In genomic region chr4:134855371-134855770, GRCm38 (mm10) we compare ENCODE assay signal across 20 mouse cellular contexts. TPM values are rescaled to one million over a fixed set of nuclear protein-coding genes. Genes with fewer than 3 reads are reported as not detected.
A peak's percentile ranks its signal among the peaks of the same experiment; 100 is the strongest.
DNase-seq lines count a peak whose midpoint lies in the region; ATAC-seq and TF ChIP-seq lines count a peak whose summit lies in the region.
"Had no signal": no experiment of that assay in that cellular context is flagged by ENCODE, and none has a peak within 500 bp of the region (broad histone marks: within the 10 kb centered on the region; RNA-seq: fewer than 3 reads in every experiment).

No protein-coding gene starts in this region.

- H3K27ac ChIP-seq in heart, embryonic 15.5 days, result peak overlapping the region; percentile 32; the same call in 1 of the 2 replicates
- no peak overlapping the region for H3K27ac ChIP-seq in midbrain, embryonic 11.5 days (ENCODE audit: low read depth, low read length)
- no peak overlapping the region for H3K27ac ChIP-seq in midbrain, embryonic 16.5 days (ENCODE audit: low read length)
- peak overlapping the region; percentile 69 for H3K27ac ChIP-seq in stomach, postnatal 0 days (replicated peaks)
- H3K27ac ChIP-seq: forebrain, embryonic 12.5 days; hindbrain, embryonic 14.5 days; midbrain, embryonic 15.5 days had no signal

- 64% methylated on average over 3 of the region's 3 CpGs for WGBS in heart, embryonic 15.5 days
- WGBS in midbrain, embryonic 11.5 days, result 48% methylated on average over 3 of the region's 3 CpGs
- 32% methylated on average over 3 of the region's 3 CpGs for WGBS in midbrain, embryonic 16.5 days
- 45% methylated on average over 3 of the region's 3 CpGs for WGBS in stomach, postnatal 0 days

- H3K4me1 ChIP-seq in heart, embryonic 15.5 days (replicated peaks), result peaks cover 17% of the 10 kb centered on the region
- H3K4me1 ChIP-seq in midbrain, embryonic 11.5 days (ENCODE audit: control insufficient read depth, insufficient read depth, low read length), result peaks cover 12% of the 10 kb centered on the region
- H3K4me1 ChIP-seq in midbrain, embryonic 16.5 days (ENCODE audit: control insufficient read depth, insufficient read depth, low read length), result peaks cover 16% of the 10 kb centered on the region
- H3K4me1 ChIP-seq in stomach, postnatal 0 days (replicated peaks; ENCODE audit: control insufficient read depth, insufficient read depth), result no peaks in the 10 kb centered on the region

- TF ChIP-seq EP300 in stomach, postnatal 0 days (optimal IDR thresholded peaks at IDR 0.05), result peak; percentile 42

- no peak for TF ChIP-seq CTCF in stomach, postnatal 0 days (IDR thresholded peaks at IDR 0.05; ENCODE audit: low read depth)

- no peak for ATAC-seq in heart, embryonic 15.5 days (replicated peaks; ENCODE audit: insufficient number of reproducible peaks, insufficient read depth, low FRiP score, low read depth)
- no peak for ATAC-seq in midbrain, embryonic 11.5 days (ENCODE audit: low FRiP score)
- no peak for ATAC-seq in midbrain, embryonic 16.5 days
- ATAC-seq in stomach, postnatal 0 days (ENCODE audit: low FRiP score, low TSS enrichment), result no peak
- ATAC-seq: intestine, postnatal 0 days; midbrain, embryonic 15.5 days had no signal

- H3K9ac ChIP-seq in heart, embryonic 15.5 days, result no peak overlapping the region
- H3K9ac ChIP-seq in midbrain, embryonic 11.5 days (ENCODE audit: low read length), result no peak overlapping the region
- no peak overlapping the region for H3K9ac ChIP-seq in midbrain, embryonic 16.5 days (ENCODE audit: low read depth, low read length)
- no peak overlapping the region for H3K9ac ChIP-seq in stomach, postnatal 0 days (ENCODE audit: low read length)
- H3K9ac ChIP-seq: forebrain, embryonic 12.5 days; hindbrain, embryonic 14.5 days; limb, embryonic 15.5 days; midbrain, embryonic 15.5 days had no signal

- no peak overlapping the region for H3K4me2 ChIP-seq in heart, embryonic 15.5 days
- no peak overlapping the region for H3K4me2 ChIP-seq in midbrain, embryonic 11.5 days
- H3K4me2 ChIP-seq in midbrain, embryonic 16.5 days (ENCODE audit: low read length), result no peak overlapping the region
- no peak overlapping the region for H3K4me2 ChIP-seq in stomach, postnatal 0 days (replicated peaks; ENCODE audit: low read depth)
- H3K4me2 ChIP-seq: forebrain, embryonic 12.5 days; hindbrain, embryonic 14.5 days; limb, embryonic 15.5 days; midbrain, embryonic 15.5 days had no signal

- no peaks in the 10 kb centered on the region for H3K36me3 ChIP-seq in heart, embryonic 15.5 days
- H3K36me3 ChIP-seq in midbrain, embryonic 11.5 days (ENCODE audit: control insufficient read depth, insufficient read depth, low read length), result no peaks in the 10 kb centered on the region
- no peaks in the 10 kb centered on the region for H3K36me3 ChIP-seq in midbrain, embryonic 16.5 days (ENCODE audit: control insufficient read depth, insufficient read depth, low read length)
- no peaks in the 10 kb centered on the region for H3K36me3 ChIP-seq in stomach, postnatal 0 days (ENCODE audit: control insufficient read depth, insufficient read depth, low read length)
- H3K36me3 ChIP-seq: forebrain, embryonic 12.5 days; limb, embryonic 15.5 days; midbrain, embryonic 15.5 days had no signal

- no peaks in the 10 kb centered on the region for H3K9me3 ChIP-seq in heart, embryonic 15.5 days (replicated peaks)
- no peaks in the 10 kb centered on the region for H3K9me3 ChIP-seq in midbrain, embryonic 11.5 days (ENCODE audit: control insufficient read depth, low read length)
- H3K9me3 ChIP-seq in midbrain, embryonic 16.5 days (replicated peaks; ENCODE audit: control insufficient read depth, low read length, poor library complexity, severe bottlenecking), result no peaks in the 10 kb centered on the region
- no peaks in the 10 kb centered on the region for H3K9me3 ChIP-seq in stomach, postnatal 0 days (ENCODE audit: control insufficient read depth, low read length)
- H3K9me3 ChIP-seq: forebrain, embryonic 12.5 days; G1E; limb, embryonic 15.5 days; midbrain, embryonic 15.5 days had no signal

- intact Hi-C loops in heart, postnatal 10 days (cut with DNase I), result no loop called here

- no peak overlapping the region for H3K4me3 ChIP-seq in heart, embryonic 15.5 days
- no peak overlapping the region for H3K4me3 ChIP-seq in midbrain, embryonic 11.5 days (ENCODE audit: low read depth, low read length)
- no peak overlapping the region for H3K4me3 ChIP-seq in midbrain, embryonic 16.5 days (ENCODE audit: low read depth, low read length)
- no peak overlapping the region for H3K4me3 ChIP-seq in stomach, postnatal 0 days (ENCODE audit: low read depth, low read length)
- H3K4me3 ChIP-seq: forebrain, embryonic 12.5 days; limb, embryonic 15.5 days; midbrain, embryonic 15.5 days had no signal

- DNase-seq in heart, postnatal 10 days, result no peak
- DNase-seq in midbrain, embryonic 11.5 days (ENCODE audit: low spot score, missing footprints), result peak; percentile 67
- DNase-seq in fat pad, adult 2 months (ENCODE audit: extremely low read depth, low read depth, low spot score), result peak; percentile 80
- DNase-seq in stomach, postnatal 0 days (ENCODE audit: low spot score), result no peak
- DNase-seq in layer of hippocampus, adult 11-12 months (ENCODE audit: low spot score), result no peak
- DNase-seq in gastrocnemius, adult 18-20 months (ENCODE audit: low spot score), result no peak
- DNase-seq: adrenal gland, postnatal 10 days; B cell, adult 2 months; cerebellum, adult 8-10 months; spleen, adult 18-20 months had no signal

- peaks cover 12% of the 10 kb centered on the region for H3K27me3 ChIP-seq in heart, embryonic 15.5 days
- peaks cover 5% of the 10 kb centered on the region; the same call in 1 of the 2 replicates for H3K27me3 ChIP-seq in midbrain, embryonic 11.5 days (ENCODE audit: control insufficient read depth, insufficient read depth, low read length)
- peaks cover 3% of the 10 kb centered on the region for H3K27me3 ChIP-seq in midbrain, embryonic 16.5 days (ENCODE audit: control insufficient read depth, insufficient read depth, low read depth, low read length)
- no peaks in the 10 kb centered on the region for H3K27me3 ChIP-seq in stomach, postnatal 0 days (ENCODE audit: control insufficient read depth, insufficient read depth, low read length)

RNA-seq across cellular contexts. Expression of gene Maco1, which starts 2.2 kb away (rescaled TPM):
- polyA plus RNA-seq in heart, embryonic 15.5 days (2015; fragmentation: Nextera tagmentation; extraction: Ambion mirVana), result 22.0 and 25.5 TPM in 2 replicates
- 10 to 100 TPM; 24.9 to 25.9 TPM for total RNA-seq in heart, postnatal 10 days (2021)
- polyA plus RNA-seq in midbrain, embryonic 11.5 days (2014; fragmentation: Nextera tagmentation; extraction: Ambion mirVana), result 45.6 and 51.7 TPM in 2 replicates
- 91.3 and 101 TPM in 2 replicates for polyA plus RNA-seq in midbrain, embryonic 16.5 days (2015; fragmentation: Nextera tagmentation; extraction: Ambion mirVana)
- 20.8 and 24.1 TPM in 2 replicates for polyA plus RNA-seq in stomach, postnatal 0 days (2015; fragmentation: Nextera tagmentation; extraction: Ambion mirVana)
- 10 to 100 TPM; 14.7 to 17.0 TPM for total RNA-seq in gastrocnemius, adult 18-20 months (2021)

RNA-seq across cellular contexts. Expression of gene Rhd, which starts 9.0 kb away (rescaled TPM):
- 5.4 and 8.9 TPM in 2 replicates for polyA plus RNA-seq in heart, embryonic 15.5 days (2015; fragmentation: Nextera tagmentation; extraction: Ambion mirVana)
- total RNA-seq in heart, postnatal 10 days (2021), result 1 to 10 TPM; 3.8 to 4.9 TPM
- 19.2 and 21.3 TPM in 2 replicates for polyA plus RNA-seq in midbrain, embryonic 11.5 days (2014; fragmentation: Nextera tagmentation; extraction: Ambion mirVana)
- polyA plus RNA-seq in midbrain, embryonic 16.5 days (2015; fragmentation: Nextera tagmentation; extraction: Ambion mirVana), result 1.3 and 1.4 TPM in 2 replicates
- 0.47 TPM in 2 replicates for polyA plus RNA-seq in stomach, postnatal 0 days (2015; fragmentation: Nextera tagmentation; extraction: Ambion mirVana)
- total RNA-seq in gastrocnemius, adult 18-20 months (2021), result not detected
- total RNA-seq: granulocyte monocyte progenitor cell, adult 5-6 weeks; layer of hippocampus, adult 8-10 months had no signal

RNA-seq across cellular contexts. Expression of gene Tmem50a, which starts 59.5 kb away (rescaled TPM):
- polyA plus RNA-seq in heart, embryonic 15.5 days (2015; fragmentation: Nextera tagmentation; extraction: Ambion mirVana), result 142 TPM in 2 replicates
- 10 to 100 TPM; 80.8 to 85.0 TPM for total RNA-seq in heart, postnatal 10 days (2021)
- polyA plus RNA-seq in midbrain, embryonic 11.5 days (2014; fragmentation: Nextera tagmentation; extraction: Ambion mirVana), result 156 TPM in 2 replicates
- polyA plus RNA-seq in midbrain, embryonic 16.5 days (2015; fragmentation: Nextera tagmentation; extraction: Ambion mirVana), result 237 and 253 TPM in 2 replicates
- polyA plus RNA-seq in stomach, postnatal 0 days (2015; fragmentation: Nextera tagmentation; extraction: Ambion mirVana), result 187 and 193 TPM in 2 replicates
- 10 to 100 TPM; 29.9 to 31.9 TPM for total RNA-seq in gastrocnemius, adult 18-20 months (2021)

Comparison
In these comparisons a context has a peak if more than half of its experiments do, and no peak if none do; other contexts are left out.
1. H3K27ac ChIP-seq: peak in heart, embryonic 15.5 days (single experiment) and stomach, postnatal 0 days (single experiment); none in midbrain, embryonic 11.5 days (single experiment) and midbrain, embryonic 16.5 days (single experiment).
2. DNase-seq: peak in midbrain, embryonic 11.5 days (single experiment) and fat pad, adult 2 months (single experiment); none in heart, postnatal 10 days (0 of 2), stomach, postnatal 0 days (single experiment), layer of hippocampus, adult 11-12 months (single experiment) and gastrocnemius, adult 18-20 months (single experiment).